Mouse (Mus musculus): ENCODE measurements around the gene Gbp7. TPM values are rescaled to one million over a fixed set of nuclear protein-coding genes. Genes with fewer than 3 reads are reported as not detected.

The Gbp7 gene
- total and polyA plus RNA-seq, 3 experiments: 2.5 to 8.1 (median 2.7) TPM

DNA sequence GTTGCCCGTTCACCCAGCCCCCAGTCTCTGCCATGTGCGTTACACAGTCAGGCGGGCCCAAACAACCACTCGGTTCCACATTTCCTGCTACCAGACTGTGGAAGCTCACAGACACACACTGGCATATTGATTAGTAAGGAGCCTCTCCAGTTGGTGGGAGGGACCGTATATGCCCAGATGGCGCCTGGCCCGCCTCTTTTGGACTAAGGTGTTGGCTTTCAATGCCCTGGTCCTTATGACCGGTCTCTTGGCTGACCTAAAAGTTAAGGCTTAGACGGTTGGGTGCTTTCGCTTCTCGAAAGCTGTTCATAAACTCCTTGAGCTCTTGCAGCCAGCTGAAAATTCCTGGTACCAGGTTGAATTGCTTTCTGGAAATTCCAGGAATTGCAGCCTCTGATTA is 25.5 kb downstream of the Gbp7 start:
- no peak overlapping the region for H3K4me3 ChIP-seq (replicated peaks in 1 of 3; ENCODE audit: low read depth in 2 of 3, low read length in 2 of 3, poor library complexity in 1 of 3)
- dilution Hi-C loops (cut with MboI; ENCODE audit: extremely low pct_ligation_motif_present, extremely low pct_unique_long_range_greater_than_20kb, low sequenced_read_pairs) (no loop called here), in situ Hi-C loops (cut with MboI; ENCODE audit: low pct_ligation_motif_present, low pct_unique_long_range_greater_than_20kb, low sequenced_read_pairs) (no loop called here)
- H3K4me1 ChIP-seq (ENCODE audit: control insufficient read depth in 1 of 2, insufficient read depth in 2 of 2): peaks cover 11 to 27% of the 10 kb centered on the region in 2 experiments
- H3K27me3 ChIP-seq (replicated peaks): no peaks in the 10 kb centered on the region
- no peak overlapping the region for H3K9ac ChIP-seq (ENCODE audit: insufficient read depth, low read depth)
- no peaks in the 10 kb centered on the region for H3K79me2 ChIP-seq (replicated peaks; ENCODE audit: control insufficient read depth, extremely low read depth, insufficient read depth, poor library complexity, severe bottlenecking)
- no peak overlapping the region for H3K27ac ChIP-seq (ENCODE audit: insufficient read depth, low read depth)
- TF ChIP-seq TCF12 (IDR thresholded peaks at IDR 0.05; ENCODE audit: low read depth, low read length) (no peak), GABPA (IDR thresholded peaks at IDR 0.05; ENCODE audit: insufficient replicate concordance, low read depth, low read length) (no peak), ZNF384 (IDR thresholded peaks at IDR 0.05; ENCODE audit: low read depth, low read length) (no peak), NRF1 (IDR thresholded peaks at IDR 0.05; ENCODE audit: low read depth, low read length) (no peak), PAX5 (IDR thresholded peaks at IDR 0.05; ENCODE audit: low read length) (no peak), MAFK (IDR thresholded peaks at IDR 0.05; ENCODE audit: insufficient replicate concordance, low read length) (no peak), KAT2A (IDR thresholded peaks at IDR 0.05; ENCODE audit: insufficient replicate concordance, low read length) (no peak), POLR2A (IDR thresholded peaks at IDR 0.05; ENCODE audit: low read depth, low read length) (no peak), SMC3 (IDR thresholded peaks at IDR 0.05; ENCODE audit: low read depth, low read length) (no peak), TBP (conservative IDR thresholded peaks at IDR 0.05; ENCODE audit: low read depth, low read length) (no peak), ELF1 (IDR thresholded peaks at IDR 0.05; ENCODE audit: low read depth, low read length) (no peak), MEF2A (IDR thresholded peaks at IDR 0.05; ENCODE audit: borderline replicate concordance, low read depth, low read length) (no peak), MYC (IDR thresholded peaks at IDR 0.05; ENCODE audit: low read depth, low read length) (no peak)
- H3K4me2 ChIP-seq (ENCODE audit: insufficient read depth, low read depth, poor library complexity, severe bottlenecking): no peak overlapping the region
- DNase-seq (ENCODE audit: extremely low read depth): no peak
- no peaks in the 10 kb centered on the region for H3K36me3 ChIP-seq (replicated peaks in 1 of 2; ENCODE audit: control insufficient read depth in 1 of 2, insufficient read depth in 1 of 2, low read length in 1 of 2)
- H3K9me3 ChIP-seq (replicated peaks; ENCODE audit: low read length): no peaks in the 10 kb centered on the region

- Histone ChIP-seq H3K9ac (ENCODE audit: insufficient read depth, low read depth) (peak within 1 kb of the TSS; percentile 78), H3K4me1 (ENCODE audit: control insufficient read depth in 1 of 2, insufficient read depth in 2 of 2) (peaks cover 17 to 44% of the 10 kb centered on the region in 2 experiments), H3K27ac (ENCODE audit: insufficient read depth, low read depth) (peak within 1 kb of the TSS; percentile 94), H3K9me3 (replicated peaks; ENCODE audit: low read length) (no peaks in the 10 kb centered on the region), H3K4me3 (replicated peaks in 1 of 3; ENCODE audit: low read depth in 2 of 3, low read length in 2 of 3, poor library complexity in 1 of 3) (peak within 1 kb of the TSS; percentile 55 to 69 (median 64)), H3K4me2 (ENCODE audit: insufficient read depth, low read depth, poor library complexity, severe bottlenecking) (peak within 1 kb of the TSS; percentile 97), H3K36me3 (replicated peaks in 1 of 2; ENCODE audit: control insufficient read depth in 1 of 2, insufficient read depth in 1 of 2, low read length in 1 of 2) (peaks cover 11 to 20% of the 10 kb centered on the region in 2 experiments), H3K79me2 (replicated peaks; ENCODE audit: control insufficient read depth, extremely low read depth, insufficient read depth, poor library complexity, severe bottlenecking) (peaks cover 18% of the 10 kb centered on the region), H3K27me3 (replicated peaks) (no peaks in the 10 kb centered on the region)
- DNase-seq (ENCODE audit: extremely low read depth): peak; percentile 48
- dilution Hi-C loops (cut with MboI; ENCODE audit: extremely low pct_ligation_motif_present, extremely low pct_unique_long_range_greater_than_20kb, low sequenced_read_pairs) (no loop called here), in situ Hi-C loops (cut with MboI; ENCODE audit: low pct_ligation_motif_present, low pct_unique_long_range_greater_than_20kb, low sequenced_read_pairs) (loop anchor here (5.0 to 10.0 kb wide), 2 partner anchors 67 to 145 kb away; partner anchors contain the start of genes Gbp5 and Kyat3)
- peak; percentile 44; the same call in 1 of the 2 replicates for TF ChIP-seq NELFE (IDR thresholded peaks at IDR 0.05; ENCODE audit: low read depth, low read length)
- TF ChIP-seq ELF1 (IDR thresholded peaks at IDR 0.05; ENCODE audit: low read depth, low read length): peak; percentile 53; the same call in 1 of the 2 replicates
- TF ChIP-seq TBP (conservative IDR thresholded peaks at IDR 0.05; ENCODE audit: low read depth, low read length): peak; percentile 70; the same call in 1 of the 2 replicates
- TF ChIP-seq USF2 (conservative IDR thresholded peaks at IDR 0.05; ENCODE audit: low read depth, low read length): no peak
- TF ChIP-seq POLR2AphosphoS2 (IDR thresholded peaks at IDR 0.05; ENCODE audit: low read depth, low read length): no peak
- TF ChIP-seq MXI1 (IDR thresholded peaks at IDR 0.05; ENCODE audit: low read depth, low read length): no peak
- TF ChIP-seq ZKSCAN1 (IDR thresholded peaks at IDR 0.05; ENCODE audit: borderline replicate concordance, low read depth, low read length): no peak
- TF ChIP-seq ZMIZ1 (IDR thresholded peaks at IDR 0.05; ENCODE audit: low read depth, low read length): no peak
- peak; percentile 40; the same call in 1 of the 2 replicates for TF ChIP-seq MEF2A (IDR thresholded peaks at IDR 0.05; ENCODE audit: borderline replicate concordance, low read depth, low read length)
- TF ChIP-seq NRF1 (IDR thresholded peaks at IDR 0.05; ENCODE audit: low read depth, low read length): no peak
- TF ChIP-seq POLR2A (IDR thresholded peaks at IDR 0.05; ENCODE audit: low read depth, low read length): peak; percentile 52
- TF ChIP-seq MAFK (IDR thresholded peaks at IDR 0.05; ENCODE audit: insufficient replicate concordance, low read length): no peak; the same call in 1 of the 2 replicates
- TF ChIP-seq IRF4 (IDR thresholded peaks at IDR 0.05; ENCODE audit: low read depth, low read length): peak; percentile 59
- no peak for TF ChIP-seq JUN (IDR thresholded peaks at IDR 0.05; ENCODE audit: insufficient read depth, low read depth, low read length)
- TF ChIP-seq RCOR1 (conservative IDR thresholded peaks at IDR 0.05; ENCODE audit: low read depth, low read length): no peak
- no peak for TF ChIP-seq RAD21 (IDR thresholded peaks at IDR 0.05; ENCODE audit: low read depth, low read length)
- no peak for TF ChIP-seq CHD1 (IDR thresholded peaks at IDR 0.05; ENCODE audit: low read depth, low read length)
- TF ChIP-seq TCF12 (IDR thresholded peaks at IDR 0.05; ENCODE audit: low read depth, low read length): peak; percentile 41; the same call in 1 of the 2 replicates
- TF ChIP-seq GABPA (IDR thresholded peaks at IDR 0.05; ENCODE audit: insufficient replicate concordance, low read depth, low read length): no peak
Measured at GRCm38 (mm10) chr3:142559632-142560228, 29.6 kb downstream of the Gbp7 start, which contains the start of gene Gbp3. Gene Gbp3 (plus strand): TSS chr3:142560026.
